7 mouse cellular contexts compared by ENCODE assay signal in genomic region chr8:125369491-125370236, GRCm38 (mm10).
DNase-seq lines count a peak whose midpoint lies in the region; ATAC-seq and TF ChIP-seq lines count a peak whose summit lies in the region.

No protein-coding gene starts in this region.

- no peak overlapping the region for H3K4me3 ChIP-seq in heart, postnatal 0 days (ENCODE audit: low read depth, low read length)
- H3K4me3 ChIP-seq in limb, embryonic 11.5 days (ENCODE audit: low read depth, low read length): no peak overlapping the region

- DNase-seq in ovary, postnatal 36 days (ENCODE audit: low spot score): peak; percentile 49
- no peak for DNase-seq in ovary, postnatal 14 days (ENCODE audit: low spot score)
- no peak for DNase-seq in heart, postnatal 0 days (ENCODE audit: low spot score)
- peak; percentile 55 for DNase-seq in limb, embryonic 11.5 days (ENCODE audit: low spot score)
- no peak for DNase-seq in thymus, postnatal 36 days

- no peaks in the 10 kb centered on the region for H3K36me3 ChIP-seq in heart, postnatal 0 days (replicated peaks; ENCODE audit: control insufficient read depth, insufficient read depth, low read length)
- no peaks in the 10 kb centered on the region for H3K36me3 ChIP-seq in limb, embryonic 11.5 days (ENCODE audit: control insufficient read depth, insufficient read depth, low read length)

- H3K27ac ChIP-seq in heart, postnatal 0 days (ENCODE audit: low read depth): peak overlapping the region; percentile 93
- peak overlapping the region; percentile 42; the same call in 1 of the 2 replicates for H3K27ac ChIP-seq in limb, embryonic 11.5 days (replicated peaks; ENCODE audit: low read depth, low read length)

- H3K4me1 ChIP-seq in heart, postnatal 0 days (ENCODE audit: control insufficient read depth, insufficient read depth): peaks cover 38% of the 10 kb centered on the region
- peaks cover 16% of the 10 kb centered on the region for H3K4me1 ChIP-seq in limb, embryonic 11.5 days (ENCODE audit: control insufficient read depth, insufficient read depth, low read length)

- no peak overlapping the region for H3K4me2 ChIP-seq in heart, postnatal 0 days (ENCODE audit: low read depth, low read length)
- H3K4me2 ChIP-seq in limb, embryonic 11.5 days (ENCODE audit: low read depth, severe bottlenecking): no peak overlapping the region

- no peaks in the 10 kb centered on the region for H3K9me3 ChIP-seq in heart, postnatal 0 days (replicated peaks; ENCODE audit: control insufficient read depth, low read length)
- H3K9me3 ChIP-seq in limb, embryonic 11.5 days (ENCODE audit: control insufficient read depth, low read length): no peaks in the 10 kb centered on the region

- 54% methylated on average over 8 of the region's 8 CpGs for WGBS in heart, postnatal 0 days
- 48% methylated on average over 8 of the region's 8 CpGs for WGBS in limb, embryonic 11.5 days

- 0 out of 2 replicates have a peak overlapping the region, but pooled peaks have one; percentile 9 for H3K9ac ChIP-seq in heart, postnatal 0 days (replicated peaks; ENCODE audit: low read depth, low read length)
- peak overlapping the region; percentile 7; the same call in 1 of the 2 replicates for H3K9ac ChIP-seq in limb, embryonic 11.5 days (ENCODE audit: low read length)

- no peaks in the 10 kb centered on the region for H3K27me3 ChIP-seq in heart, postnatal 0 days (ENCODE audit: control insufficient read depth, insufficient read depth, low read length)
- no peaks in the 10 kb centered on the region for H3K27me3 ChIP-seq in limb, embryonic 11.5 days (ENCODE audit: control insufficient read depth, insufficient read depth, low read length)

- no peak for TF ChIP-seq CTCF in heart, postnatal 0 days (IDR thresholded peaks at IDR 0.05; ENCODE audit: low read depth)

- TF ChIP-seq EP300 in heart, postnatal 0 days (IDR thresholded peaks at IDR 0.05; ENCODE audit: low read depth): no peak

- ATAC-seq in heart, postnatal 0 days (ENCODE audit: insufficient read depth, low read depth): no peak
- ATAC-seq in limb, embryonic 11.5 days (ENCODE audit: insufficient number of reproducible peaks, low FRiP score, low TSS enrichment, low read depth): peak; percentile 60; the same call in 1 of the 2 replicates
- ATAC-seq in CD4-positive, CD25-positive, alpha-beta regulatory T cell, adult 4 months: no peak
- ATAC-seq in frontal cortex, adult (ENCODE audit: low TSS enrichment): no peak

Comparison
In these comparisons a context has a peak if more than half of its experiments do, and no peak if none do; other contexts are left out.
1. DNase-seq: peak in ovary, postnatal 36 days (single experiment) and limb, embryonic 11.5 days (single experiment); none in ovary, postnatal 14 days (single experiment), heart, postnatal 0 days (single experiment) and thymus, postnatal 36 days (0 of 2).